Comparison of ENCODE assay signal across 8 mouse cellular contexts in the genomic region with DNA sequence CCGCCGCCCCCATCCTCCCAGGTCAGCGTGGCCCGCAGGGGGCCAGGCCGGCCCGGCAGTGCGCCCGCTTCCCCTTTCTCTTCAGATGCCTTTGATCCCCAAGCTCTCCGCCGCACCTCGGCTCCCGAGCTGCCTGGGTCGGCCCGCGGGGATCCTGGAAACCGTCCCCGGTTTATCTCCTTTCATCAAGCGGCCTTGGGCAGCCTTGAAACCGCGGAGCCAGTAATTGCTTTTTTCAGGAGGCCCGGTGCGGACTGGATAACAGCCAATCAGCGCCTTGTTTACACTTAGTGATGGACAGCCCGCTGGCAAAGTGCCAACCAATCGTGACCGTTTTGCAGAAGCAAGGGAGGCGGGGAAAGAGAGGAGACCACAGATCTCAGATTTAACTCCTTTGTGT. TPM values are rescaled to one million over a fixed set of nuclear protein-coding genes. Genes with fewer than 3 reads are reported as not detected.
DNase-seq lines count a peak whose midpoint lies in the region; ATAC-seq and TF ChIP-seq lines count a peak whose summit lies in the region.

No protein-coding gene starts in this region.

- H3K9me3 ChIP-seq in MEL (replicated peaks; ENCODE audit: insufficient read depth, low read length): no peaks in the 10 kb centered on the region
- H3K9me3 ChIP-seq in forebrain, postnatal 0 days (ENCODE audit: low read length): no peaks in the 10 kb centered on the region
- no peaks in the 10 kb centered on the region for H3K9me3 ChIP-seq in lung, embryonic 16.5 days (ENCODE audit: control insufficient read depth, low read length)

- DNase-seq in MEL (ENCODE audit: low read depth, low spot score): peak; percentile 100
- peak; percentile 100 for DNase-seq in cerebellum, adult 2 months
- peak; percentile 100 for DNase-seq in forebrain, postnatal 0 days
- peak; percentile 100 for DNase-seq in heart, postnatal 4 days
- DNase-seq in layer of hippocampus, adult 9-10 months (ENCODE audit: low spot score): peak; percentile 100
- DNase-seq in ovary, postnatal 10 days (ENCODE audit: low spot score): peak; percentile 100
- peak; percentile 85 to 89 for DNase-seq in thymus, postnatal 10 days (ENCODE audit: low spot score in 2 of 2)

- peaks cover 10 to 14% of the 10 kb centered on the region in 2 experiments for H3K27me3 ChIP-seq in MEL (ENCODE audit: control insufficient read depth in 1 of 2, insufficient read depth in 2 of 2, low read length in 2 of 2)
- no peaks in the 10 kb centered on the region for H3K27me3 ChIP-seq in cerebellum, adult 2 months (ENCODE audit: control insufficient read depth, insufficient read depth, low read length)
- H3K27me3 ChIP-seq in forebrain, postnatal 0 days (ENCODE audit: insufficient read depth, low read length): no peaks in the 10 kb centered on the region
- no peaks in the 10 kb centered on the region for H3K27me3 ChIP-seq in lung, embryonic 16.5 days (ENCODE audit: control insufficient read depth, insufficient read depth, low read depth, low read length)

- under 1% methylated on average over 27 of the region's 27 CpGs for WGBS in cerebellum, adult 2 months
- 0% methylated on average over 27 of the region's 27 CpGs for WGBS in forebrain, postnatal 0 days
- WGBS in lung, embryonic 16.5 days: 0% methylated on average over 27 of the region's 27 CpGs

- H3K36me3 ChIP-seq in MEL (ENCODE audit: control insufficient read depth in 1 of 2, insufficient read depth in 2 of 2, low read length in 2 of 2): peaks cover 0 to 6% of the 10 kb centered on the region in 2 experiments; a peak in 2 of 4 replicates
- H3K36me3 ChIP-seq in forebrain, postnatal 0 days (ENCODE audit: insufficient read depth): no peaks in the 10 kb centered on the region
- H3K36me3 ChIP-seq in lung, embryonic 16.5 days (ENCODE audit: control insufficient read depth, insufficient read depth, low read length): no peaks in the 10 kb centered on the region

- 0 out of 6 replicates have a peak, but pooled peaks of 1 of the 3 experiments have one; percentile 7 for TF ChIP-seq CTCF in MEL (IDR thresholded peaks at IDR 0.05 in 2 of 3, conservative IDR thresholded peaks at IDR 0.05 in 1 of 3; ENCODE audit: control insufficient read depth in 1 of 3, insufficient read depth in 1 of 3, low read depth in 2 of 3, low read length in 3 of 3, poor library complexity in 1 of 3, severe bottlenecking in 1 of 3)
- TF ChIP-seq CTCF in cerebellum, adult 2 months (IDR thresholded peaks at IDR 0.05; ENCODE audit: borderline replicate concordance, insufficient read depth, low read depth, low read length): no peak
- TF ChIP-seq CTCF in forebrain, postnatal 0 days (IDR thresholded peaks at IDR 0.05; ENCODE audit: low read depth): no peak

- H3K79me2 ChIP-seq in MEL (ENCODE audit: control insufficient read depth, insufficient read depth, low read length, poor library complexity): no peaks in the 10 kb centered on the region

- no peak overlapping the region for H3K27ac ChIP-seq in MEL (ENCODE audit: control insufficient read depth, low read depth, low read length)
- H3K27ac ChIP-seq in cerebellum, adult 2 months (ENCODE audit: insufficient read depth, low read length): peak overlapping the region; percentile 67; the same call in 1 of the 2 replicates
- peak overlapping the region; percentile 100 for H3K27ac ChIP-seq in forebrain, postnatal 0 days (ENCODE audit: low read depth, low read length)
- peak overlapping the region; percentile 97 for H3K27ac ChIP-seq in lung, embryonic 16.5 days (ENCODE audit: low read length)

- peak; percentile 68 for ATAC-seq in forebrain, postnatal 0 days
- ATAC-seq in lung, embryonic 16.5 days (ENCODE audit: low read depth): peak; percentile 69

- no peak for TF ChIP-seq RAD21 in MEL (IDR thresholded peaks at IDR 0.05; ENCODE audit: low read depth, low read length)

- H3K4me1 ChIP-seq in MEL (ENCODE audit: control insufficient read depth in 1 of 2, insufficient read depth in 2 of 2, low read length in 2 of 2): peaks cover 0 to 7% of the 10 kb centered on the region in 2 experiments; a peak in 2 of 4 replicates
- H3K4me1 ChIP-seq in cerebellum, adult 2 months (ENCODE audit: control insufficient read depth, insufficient read depth, low read length): peaks cover 4% of the 10 kb centered on the region
- peaks cover 27% of the 10 kb centered on the region for H3K4me1 ChIP-seq in forebrain, postnatal 0 days (ENCODE audit: insufficient read depth)
- H3K4me1 ChIP-seq in lung, embryonic 16.5 days (replicated peaks; ENCODE audit: control insufficient read depth, insufficient read depth, low read length): peaks cover 37% of the 10 kb centered on the region

- peak overlapping the region; percentile 97 for H3K4me2 ChIP-seq in forebrain, postnatal 0 days (ENCODE audit: low read depth)
- peak overlapping the region; percentile 84 for H3K4me2 ChIP-seq in lung, embryonic 16.5 days (ENCODE audit: low read depth, low read length)

- H3K4me3 ChIP-seq in MEL (ENCODE audit: control insufficient read depth in 1 of 2, insufficient read depth in 1 of 2, low read depth in 2 of 2, low read length in 2 of 2): peak overlapping the region; percentile 22 to 59; a peak in 3 of 4 replicates
- H3K4me3 ChIP-seq in cerebellum, adult 2 months (replicated peaks; ENCODE audit: insufficient read depth, low read depth, low read length): peak overlapping the region; percentile 79
- peak overlapping the region; percentile 94 for H3K4me3 ChIP-seq in forebrain, postnatal 0 days (ENCODE audit: low read depth, low read length)
- H3K4me3 ChIP-seq in lung, embryonic 16.5 days (ENCODE audit: low read length): peak overlapping the region; percentile 80

- peak overlapping the region; percentile 48; the same call in 1 of the 2 replicates for H3K9ac ChIP-seq in MEL (ENCODE audit: control insufficient read depth, low read depth, low read length, poor library complexity, severe bottlenecking)
- peak overlapping the region; percentile 100 for H3K9ac ChIP-seq in forebrain, postnatal 0 days
- H3K9ac ChIP-seq in lung, embryonic 16.5 days (ENCODE audit: low read length): peak overlapping the region; percentile 94

- TF ChIP-seq EP300 in MEL (IDR thresholded peaks at IDR 0.05; ENCODE audit: low read depth in 1 of 2, low read length in 2 of 2): peak in 1 of 2 experiments; percentile 86; a peak in 3 of 4 replicates

- peak in 1 of 2 experiments; percentile 32; a peak in 1 of 4 replicates for TF ChIP-seq POLR2A in MEL (IDR thresholded peaks at IDR 0.05; ENCODE audit: control insufficient read depth in 1 of 2, insufficient read depth in 1 of 2, low read depth in 1 of 2, low read length in 2 of 2, poor library complexity in 1 of 2)
- TF ChIP-seq POLR2A in cerebellum, adult 2 months (IDR thresholded peaks at IDR 0.05; ENCODE audit: borderline replicate concordance, insufficient read depth, low read length): peak; percentile 66; the same call in 1 of the 2 replicates

TF ChIP-seq in MEL, 35 proteins besides CTCF, POLR2A, EP300 and RAD21:
- TF ChIP-seq ELF1 (IDR thresholded peaks at IDR 0.05; ENCODE audit: low read depth, low read length) (0 out of 2 replicates have a peak, but pooled peaks have one; percentile 38), ZMIZ1 (IDR thresholded peaks at IDR 0.05; ENCODE audit: low read depth, low read length) (no peak), SIN3A (IDR thresholded peaks at IDR 0.05; ENCODE audit: low read length) (peak; percentile 99), GATA1 (IDR thresholded peaks at IDR 0.05; ENCODE audit: low read depth, low read length) (peak; percentile 93), POLR2AphosphoS5 (IDR thresholded peaks at IDR 0.05; ENCODE audit: borderline replicate concordance, low read depth, low read length) (no peak), RCOR1 (IDR thresholded peaks at IDR 0.05; ENCODE audit: low read depth, low read length) (peak; percentile 99), UBTF (IDR thresholded peaks at IDR 0.05; ENCODE audit: borderline replicate concordance, insufficient read depth, low read depth, low read length) (0 out of 2 replicates have a peak, but pooled peaks have one; percentile 29), MYC (IDR thresholded peaks at IDR 0.05; ENCODE audit: low read depth, low read length) (peak; percentile 76; the same call in 1 of the 2 replicates), MAFK (IDR thresholded peaks at IDR 0.05; ENCODE audit: borderline replicate concordance, low read depth, low read length) (no peak), BHLHE40 (IDR thresholded peaks at IDR 0.05; ENCODE audit: borderline replicate concordance, low read depth, low read length) (peak; percentile 80), POLR2AphosphoS2 (IDR thresholded peaks at IDR 0.05; ENCODE audit: low read length) (peak; percentile 90), TBP (IDR thresholded peaks at IDR 0.05; ENCODE audit: low read depth, low read length) (peak; percentile 73; the same call in 1 of the 2 replicates), ETS1 (IDR thresholded peaks at IDR 0.05; ENCODE audit: low read depth, low read length) (peak; percentile 92), USF1 (IDR thresholded peaks at IDR 0.05; ENCODE audit: low read depth, low read length) (no peak), MYB (IDR thresholded peaks at IDR 0.05; ENCODE audit: low read depth, low read length) (0 out of 2 replicates have a peak, but pooled peaks have one; percentile 1), E2F4 (IDR thresholded peaks at IDR 0.05; ENCODE audit: borderline replicate concordance, low read depth, low read length) (no peak), MAZ (IDR thresholded peaks at IDR 0.05; ENCODE audit: low read depth, low read length) (peak; percentile 73; the same call in 1 of the 2 replicates), MAX (IDR thresholded peaks at IDR 0.05; ENCODE audit: low read length) (no peak; the same call in 1 of the 2 replicates), TCF12 (IDR thresholded peaks at IDR 0.05; ENCODE audit: low read depth, low read length) (peak; percentile 80), ZNF384 (IDR thresholded peaks at IDR 0.05; ENCODE audit: low read depth, low read length) (peak; percentile 90), HCFC1 (IDR thresholded peaks at IDR 0.05; ENCODE audit: low read depth, low read length) (peak; percentile 80), MXI1 (IDR thresholded peaks at IDR 0.05; ENCODE audit: low read depth, low read length) (peak; percentile 92)
TF ChIP-seq in MEL: peak in this region for 16.

RNA-seq across cellular contexts. Expression of gene Bahcc1, which starts 1.4 kb away (rescaled TPM):
- total RNA-seq in MEL (2012; rRNA removed): 0.03 and 0.04 TPM in 2 replicates
- under 1 TPM in 1 of 2 experiments, not detected in 1; 0.26 TPM for polyA plus RNA-seq in MEL (2012; ENCODE audit: insufficient read depth in 1 of 2, insufficient read length in 2 of 2, low read depth in 1 of 2, low replicate concordance in 2 of 2, missing spikeins in 1 of 2)
- polyA plus RNA-seq in cerebellum, adult 2 months (2012; rRNA removed): 17.0 and 17.6 TPM in 2 replicates
- total RNA-seq in forebrain, postnatal 0 days (2014; rRNA removed): 19.3 and 26.5 TPM in 2 replicates
- 3.9 and 6.5 TPM in 2 replicates for polyA plus RNA-seq in forebrain, postnatal 0 days (2015; fragmentation: Nextera tagmentation; extraction: Ambion mirVana)
- 10 to 100 TPM; 14.1 to 16.5 TPM for total RNA-seq in heart, postnatal 4 days (2021)
- polyA plus RNA-seq in lung, embryonic 16.5 days (2015; fragmentation: Nextera tagmentation; extraction: Ambion mirVana): 7.0 and 7.5 TPM in 2 replicates

Comparison
In these comparisons a context has a peak if more than half of its experiments do, and no peak if none do; other contexts are left out.
1. H3K4me3 ChIP-seq: peak in every context shown above with its lines; median percentile 94 in forebrain, postnatal 0 days; 80 in lung, embryonic 16.5 days; 79 in cerebellum, adult 2 months; 40 in MEL.
2. H3K9ac ChIP-seq: peak in every context shown above with its lines; median percentile 100 in forebrain, postnatal 0 days; 94 in lung, embryonic 16.5 days; 48 in MEL.